Mouse (Mus musculus): ENCODE data around the gene Teddm2. TPM values are rescaled to one million over a fixed set of nuclear protein-coding genes. Genes with fewer than 3 reads are reported as not detected.
"Not testable (repeated sequence)": the region's sequence is repeated elsewhere in the genome, so short reads cannot be mapped to it uniquely, and the experiment has no call there.

The Teddm2 gene
- polyA plus RNA-seq, 1 experiment: 0.14 TPM

- Histone ChIP-seq H3K27ac (ENCODE audit: insufficient read depth, low read depth, low read length) (no peak within 1 kb of the TSS), H3K4me1 (ENCODE audit: control insufficient read depth, insufficient read depth, low read length) (no peaks in the 10 kb centered on the region), H3K4me3 (ENCODE audit: insufficient read depth, low read depth, low read length) (no peak within 1 kb of the TSS), H3K27me3 (replicated peaks; ENCODE audit: control insufficient read depth, insufficient read depth, low read length) (no peaks in the 10 kb centered on the region), H3K36me3 (ENCODE audit: control insufficient read depth, insufficient read depth, low read length) (no peaks in the 10 kb centered on the region)
- TF ChIP-seq CTCF (conservative IDR thresholded peaks at IDR 0.05; ENCODE audit: insufficient read depth, insufficient read length, low read depth, low read length) (no peak), POLR2A (IDR thresholded peaks at IDR 0.05; ENCODE audit: low read depth, low read length) (no peak)
- 87% methylated on average over 6 of the region's 6 CpGs for WGBS
- DNase-seq: no peak
Measured at GRCm38 (mm10) chr1:153874045-153874444, 26.0 kb downstream of the Teddm2 start, which contains the start of gene Teddm1b. Gene Teddm1b (plus strand): TSS chr1:153874345.

- no peak overlapping the region for H3K27ac ChIP-seq (ENCODE audit: insufficient read depth, low read depth, low read length)
- H3K4me1 ChIP-seq (ENCODE audit: control insufficient read depth, insufficient read depth, low read length): no peaks in the 10 kb centered on the region
- no peaks in the 10 kb centered on the region for H3K36me3 ChIP-seq (ENCODE audit: control insufficient read depth, insufficient read depth, low read length)
- TF ChIP-seq CTCF (conservative IDR thresholded peaks at IDR 0.05; ENCODE audit: insufficient read depth, insufficient read length, low read depth, low read length) (no peak), POLR2A (IDR thresholded peaks at IDR 0.05; ENCODE audit: low read depth, low read length) (no peak)
- WGBS: 80% methylated on average over 8 of the region's 8 CpGs
- no peak overlapping the region for H3K4me3 ChIP-seq (ENCODE audit: insufficient read depth, low read depth, low read length)
- no peaks in the 10 kb centered on the region for H3K27me3 ChIP-seq (replicated peaks; ENCODE audit: control insufficient read depth, insufficient read depth, low read length)
- DNase-seq: no peak
Measured at GRCm38 (mm10) chr1:153855946-153856345, 44.1 kb downstream of the Teddm2 start.

- H3K27ac ChIP-seq (ENCODE audit: insufficient read depth, low read depth, low read length); H3K27me3 ChIP-seq (replicated peaks; ENCODE audit: control insufficient read depth, insufficient read depth, low read length); H3K36me3 ChIP-seq (ENCODE audit: control insufficient read depth, insufficient read depth, low read length); H3K4me3 ChIP-seq (ENCODE audit: insufficient read depth, low read depth, low read length); H3K4me1 ChIP-seq (ENCODE audit: control insufficient read depth, insufficient read depth, low read length); DNase-seq: not testable (repeated sequence)
- WGBS: 57% methylated on average over 7 of the region's 7 CpGs
Measured at GRCm38 (mm10) chr1:153852696-153853095, 47.3 kb downstream of the Teddm2 start.

- WGBS: 25% methylated on average over 6 of the region's 6 CpGs
- TF ChIP-seq CTCF (conservative IDR thresholded peaks at IDR 0.05; ENCODE audit: insufficient read depth, insufficient read length, low read depth, low read length) (no peak), POLR2A (IDR thresholded peaks at IDR 0.05; ENCODE audit: low read depth, low read length) (no peak)
- H3K27me3 ChIP-seq (replicated peaks; ENCODE audit: control insufficient read depth, insufficient read depth, low read length): no peaks in the 10 kb centered on the region
- no peaks in the 10 kb centered on the region for H3K4me1 ChIP-seq (ENCODE audit: control insufficient read depth, insufficient read depth, low read length)
- H3K27ac ChIP-seq (ENCODE audit: insufficient read depth, low read depth, low read length): no peak overlapping the region
- H3K36me3 ChIP-seq (ENCODE audit: control insufficient read depth, insufficient read depth, low read length): no peaks in the 10 kb centered on the region
- DNase-seq: no peak
- no peak overlapping the region for H3K4me3 ChIP-seq (ENCODE audit: insufficient read depth, low read depth, low read length)
Measured at GRCm38 (mm10) chr1:153846867-153847266, 53.2 kb downstream of the Teddm2 start.

GRCm38 (mm10) chr1:153846420-153846819 lies 53.6 kb downstream of the Teddm2 start:
- 86% methylated on average over 7 of the region's 7 CpGs for WGBS
- DNase-seq: no peak

GRCm38 (mm10) chr1:153844042-153844441 lies 56.0 kb downstream of the Teddm2 start, which contains the start of gene Rgsl1:
Gene Rgsl1 (minus strand): TSS chr1:153844142.
- Histone ChIP-seq H3K4me3 (ENCODE audit: insufficient read depth, low read depth, low read length) (no peak within 1 kb of the TSS), H3K27ac (ENCODE audit: insufficient read depth, low read depth, low read length) (no peak within 1 kb of the TSS), H3K27me3 (replicated peaks; ENCODE audit: control insufficient read depth, insufficient read depth, low read length) (no peaks in the 10 kb centered on the region), H3K36me3 (ENCODE audit: control insufficient read depth, insufficient read depth, low read length) (no peaks in the 10 kb centered on the region), H3K4me1 (ENCODE audit: control insufficient read depth, insufficient read depth, low read length) (no peaks in the 10 kb centered on the region)
- DNase-seq: no peak
- WGBS: 95% methylated on average over 8 of the region's 8 CpGs
- TF ChIP-seq POLR2A (IDR thresholded peaks at IDR 0.05; ENCODE audit: low read depth, low read length): no peak
- no peak for TF ChIP-seq CTCF (conservative IDR thresholded peaks at IDR 0.05; ENCODE audit: insufficient read depth, insufficient read length, low read depth, low read length)

More at GRCm38 (mm10) chr1:153846420-153846819, 53.6 kb downstream of the Teddm2 start:
- Histone ChIP-seq H3K27me3 (replicated peaks; ENCODE audit: control insufficient read depth, insufficient read depth, low read length) (no peaks in the 10 kb centered on the region), H3K4me1 (ENCODE audit: control insufficient read depth, insufficient read depth, low read length) (no peaks in the 10 kb centered on the region), H3K27ac (ENCODE audit: insufficient read depth, low read depth, low read length) (no peak overlapping the region), H3K36me3 (ENCODE audit: control insufficient read depth, insufficient read depth, low read length) (no peaks in the 10 kb centered on the region), H3K4me3 (ENCODE audit: insufficient read depth, low read depth, low read length) (no peak overlapping the region)
- TF ChIP-seq POLR2A (IDR thresholded peaks at IDR 0.05; ENCODE audit: low read depth, low read length) (no peak), CTCF (conservative IDR thresholded peaks at IDR 0.05; ENCODE audit: insufficient read depth, insufficient read length, low read depth, low read length) (no peak)

- Histone ChIP-seq H3K27ac (ENCODE audit: insufficient read depth, low read depth, low read length) (no peak overlapping the region), H3K36me3 (ENCODE audit: control insufficient read depth, insufficient read depth, low read length) (no peaks in the 10 kb centered on the region), H3K4me3 (ENCODE audit: insufficient read depth, low read depth, low read length) (no peak overlapping the region), H3K4me1 (ENCODE audit: control insufficient read depth, insufficient read depth, low read length) (no peaks in the 10 kb centered on the region), H3K27me3 (replicated peaks; ENCODE audit: control insufficient read depth, insufficient read depth, low read length) (no peaks in the 10 kb centered on the region)
- WGBS: 83% methylated on average over 11 of the region's 11 CpGs
- no peak for TF ChIP-seq POLR2A (IDR thresholded peaks at IDR 0.05; ENCODE audit: low read depth, low read length)
- no peak for TF ChIP-seq CTCF (conservative IDR thresholded peaks at IDR 0.05; ENCODE audit: insufficient read depth, insufficient read length, low read depth, low read length)
- no peak for DNase-seq
Measured at GRCm38 (mm10) chr1:153842121-153842740, 57.8 kb downstream of the Teddm2 start.
